Mouse (Mus musculus) G1E (cell line): ENCODE data around the gene Ilvbl.

Experiments used
- CTCF ChIP-seq: IDR thresholded peaks from 2 replicates; pipeline ENCODE4 v1.5.1; 2012; ENCODE audit warnings: low read depth, low read length, inconsistent platforms, mixed read lengths
- GATA1 ChIP-seq: IDR thresholded peaks from 2 replicates; pipeline ENCODE4 v1.6.1; 2012; ENCODE audit warnings: borderline replicate concordance, low read length, inconsistent platforms, mixed read lengths
- GATA2 ChIP-seq: IDR thresholded peaks from 2 replicates; pipeline ENCODE4 v1.6.1; 2012; ENCODE audit warnings: low read depth, low read length, inconsistent platforms, borderline replicate concordance
- POLR2AphosphoS5 ChIP-seq: IDR thresholded peaks from 2 replicates; pipeline ENCODE4 v1.6.1; 2012; ENCODE audit warnings: low read depth, low read length, inconsistent platforms; ENCODE audit not compliant: insufficient replicate concordance
- TAL1 ChIP-seq: conservative IDR thresholded peaks from 2 replicates; pipeline ENCODE4 v1.6.1; 2012; ENCODE audit warnings: low read depth, low read length, inconsistent platforms, mixed read lengths

GRCm38 (mm10) chr10:78540943-78541342 lies 33.2 kb upstream of the Ilvbl start:
- TF ChIP-seq CTCF, result no peak
- TF ChIP-seq POLR2AphosphoS5, result no peak
- TF ChIP-seq GATA1, result no peak
- TF ChIP-seq TAL1, result no peak
- TF ChIP-seq GATA2, result no peak
